Mouse (Mus musculus) limb, embryonic 15.5 days (tissue): ENCODE data around the gene Pak3. TPM values are rescaled to one million over a fixed set of nuclear protein-coding genes. Genes with fewer than 3 reads are reported as not detected.

Source experiments
- ATAC-seq: fragments of 200-750 bp; cut with Nextera tagmentation; 2 replicates; pipeline ENCODE4 v1.8.0; 2017; ENCODE audit warnings: low read depth, moderate TSS enrichment; ENCODE audit not compliant: insufficient number of reproducible peaks, low FRiP score, low TSS enrichment
- H3K27ac ChIP-seq: fragments of 300-500 bp; sonication (generic); 2 replicates; pipeline ENCODE4 v1.5.1; 2015; ENCODE audit warnings: moderate library complexity, mild to moderate bottlenecking, inconsistent platforms
- H3K27me3 ChIP-seq: fragments of 300-500 bp; sonication (generic); 2 replicates; pipeline ENCODE4 v1.6.1; 2015; ENCODE audit warnings: inconsistent platforms
- H3K36me3 ChIP-seq: fragments of 300-500 bp; sonication (generic); 2 replicates; pipeline ENCODE4 v1.6.1; 2015; ENCODE audit warnings: inconsistent platforms
- H3K4me1 ChIP-seq: fragments of 300-500 bp; sonication (generic); 2 replicates; pipeline ENCODE4 v1.6.1; 2015; ENCODE audit warnings: inconsistent platforms
- H3K4me2 ChIP-seq: fragments of 300-500 bp; sonication (generic); 2 replicates; pipeline ENCODE4 v1.6.1; 2015; ENCODE audit warnings: mild to moderate bottlenecking, inconsistent platforms
- H3K4me3 ChIP-seq: fragments of 300-500 bp; sonication (generic); 2 replicates; pipeline ENCODE4 v1.5.1; 2015; ENCODE audit warnings: mild to moderate bottlenecking, inconsistent platforms
- H3K9ac ChIP-seq: fragments of 300-500 bp; sonication (generic); 2 replicates; pipeline ENCODE4 v1.6.1; 2015; ENCODE audit warnings: inconsistent platforms
- H3K9me3 ChIP-seq: fragments of 300-500 bp; sonication (generic); 2 replicates; pipeline ENCODE4 v1.6.1; 2016; ENCODE audit warnings: inconsistent platforms
- WGBS: fragments of 180-500 bp; shearing (Covaris S2); methylation state at CpG from one replicate; pipeline ENCODE4 v1.1.7; 2015; 5-methylcytosine and 5-hydroxymethylcytosine counted together
- microRNA-seq: library from miRNA; unstranded; fragments of <30 nt; microRNA quantifications from one replicate; pipeline ENCODE4, GENCODE M21; 2016
- polyA plus RNA-seq: library from polyadenylated mRNA; unstranded; fragments of >200 nt; fragmentation: Nextera tagmentation; extraction: Ambion mirVana; gene quantifications from 2 replicates; pipeline ENCODE4 v1.2.1, GENCODE M21; 2015

The Pak3 gene
- polyA plus RNA-seq, 1 experiment from 2014 or later = 17.5 TPM

GRCm38 (mm10) chrX:143846637-143847036, 328.2 kb downstream of the Pak3 start:
- no peak for ATAC-seq
- H3K9ac ChIP-seq = no peak overlapping the region
- no peak overlapping the region for H3K4me3 ChIP-seq
- WGBS = 66% methylated on average over 3 of the region's 3 CpGs
- no peaks in the 10 kb centered on the region for H3K4me1 ChIP-seq
- peaks cover 11% of the 10 kb centered on the region for H3K27me3 ChIP-seq
- H3K4me2 ChIP-seq = no peak overlapping the region
- H3K9me3 ChIP-seq = no peaks in the 10 kb centered on the region
- no peaks in the 10 kb centered on the region for H3K36me3 ChIP-seq
- no peak overlapping the region for H3K27ac ChIP-seq

Small RNA genes within 50 kb of the gene (microRNA-seq; reads per million reads assigned to microRNA genes)
- not detected for gene Gm47298

Other genes starting within 250 kb of the Pak3 start
- 9.7 and 10.7 TPM in 2 replicates for gene Chrdl1, start 124.3 kb upstream of the Pak3 start, polyA plus RNA-seq